Mouse (Mus musculus): Measurements from ENCODE around the gene Vwa5b1.

- no peak for TF ChIP-seq CTCF (IDR thresholded peaks at IDR 0.05; ENCODE audit: borderline replicate concordance, extremely low read depth, insufficient read depth, insufficient read length)
- no peak for TF ChIP-seq POLR2A (IDR thresholded peaks at IDR 0.05; ENCODE audit: borderline replicate concordance, extremely low read depth, insufficient read depth, insufficient read length, poor library complexity, severe bottlenecking)
These were observed 103.9 kb downstream of the Vwa5b1 start for GRCm38 (mm10) chr4:138531761-138532160.

All from brain, embryonic 14.5 days (tissue).